Comparison of ENCODE assay signal across 9 mouse cellular contexts in genomic region chr10:75591211-75591894, GRCm38 (mm10). TPM values are rescaled to one million over a fixed set of nuclear protein-coding genes. Genes with fewer than 3 reads are reported as not detected.
DNase-seq lines count a peak whose midpoint lies in the region; ATAC-seq and TF ChIP-seq lines count a peak whose summit lies in the region.
"Had no signal": no experiment of that assay in that cellular context is flagged by ENCODE, and none has a peak within 500 bp of the region (broad histone marks: within the 10 kb centered on the region; RNA-seq: fewer than 3 reads in every experiment).

No protein-coding gene starts in this region.

- H3K27ac ChIP-seq in embryonic facial prominence, embryonic 12.5 days: peak overlapping the region; percentile 41; the same call in 1 of the 2 replicates
- peak overlapping the region; percentile 98 for H3K27ac ChIP-seq in thymus, adult 2 months (ENCODE audit: control insufficient read depth, insufficient read depth, low read length)
- H3K27ac ChIP-seq in midbrain, embryonic 15.5 days: no peak overlapping the region

- no peak overlapping the region for H3K9ac ChIP-seq in embryonic facial prominence, embryonic 12.5 days
- H3K9ac ChIP-seq in midbrain, embryonic 15.5 days: no peak overlapping the region

- H3K4me3 ChIP-seq in G1E (ENCODE audit: low read depth, low read length): no peak overlapping the region
- no peak overlapping the region for H3K4me3 ChIP-seq in embryonic facial prominence, embryonic 12.5 days
- H3K4me3 ChIP-seq in thymus, adult 2 months (ENCODE audit: control insufficient read depth, insufficient read depth, low read length): peak overlapping the region; percentile 50
- no peak overlapping the region for H3K4me3 ChIP-seq in midbrain, embryonic 15.5 days
- H3K4me3 ChIP-seq: myocyte had no signal

- no peaks in the 10 kb centered on the region for H3K9me3 ChIP-seq in G1E (replicated peaks)
- no peaks in the 10 kb centered on the region for H3K9me3 ChIP-seq in embryonic facial prominence, embryonic 12.5 days
- H3K9me3 ChIP-seq in midbrain, embryonic 15.5 days: no peaks in the 10 kb centered on the region

- no peak for TF ChIP-seq CTCF in G1E (IDR thresholded peaks at IDR 0.05; ENCODE audit: low read depth, low read length)
- TF ChIP-seq CTCF in thymus, adult 2 months (IDR thresholded peaks at IDR 0.05; ENCODE audit: borderline replicate concordance, control insufficient read depth, extremely low read depth, insufficient read depth, low read length, poor library complexity): no peak

- peaks cover 15% of the 10 kb centered on the region for H3K27me3 ChIP-seq in G1E (ENCODE audit: insufficient read depth, low read length)
- no peaks in the 10 kb centered on the region for H3K27me3 ChIP-seq in embryonic facial prominence, embryonic 12.5 days
- no peaks in the 10 kb centered on the region for H3K27me3 ChIP-seq in thymus, adult 2 months (ENCODE audit: control insufficient read depth, insufficient read depth, low read length)
- H3K27me3 ChIP-seq in midbrain, embryonic 15.5 days (replicated peaks): no peaks in the 10 kb centered on the region

- TF ChIP-seq POLR2A in thymus, adult 2 months (IDR thresholded peaks at IDR 0.05; ENCODE audit: control insufficient read depth, extremely low read depth, insufficient read depth, low read length, poor library complexity): peak; percentile 43; the same call in 1 of the 2 replicates

- no peaks in the 10 kb centered on the region for H3K36me3 ChIP-seq in G1E (replicated peaks)
- H3K36me3 ChIP-seq in embryonic facial prominence, embryonic 12.5 days: no peaks in the 10 kb centered on the region
- H3K36me3 ChIP-seq in thymus, adult 2 months (ENCODE audit: control insufficient read depth, insufficient read depth, low read length): no peaks in the 10 kb centered on the region
- H3K36me3 ChIP-seq in midbrain, embryonic 15.5 days (replicated peaks): no peaks in the 10 kb centered on the region

- peak; percentile 64 for ATAC-seq in G1E (ENCODE audit: extremely low read depth, insufficient number of reproducible peaks, low FRiP score, poor library complexity, severe bottlenecking)
- ATAC-seq in embryonic facial prominence, embryonic 12.5 days (ENCODE audit: insufficient number of reproducible peaks, insufficient read depth, low FRiP score, low TSS enrichment): no peak
- no peak for ATAC-seq in midbrain, embryonic 15.5 days (replicated peaks)

- WGBS in embryonic facial prominence, embryonic 12.5 days: 77% methylated on average over 12 of the region's 12 CpGs
- WGBS in thymus, adult 2 months: 29% methylated on average over 12 of the region's 12 CpGs
- 82% methylated on average over 12 of the region's 12 CpGs for WGBS in midbrain, embryonic 15.5 days

- no peak overlapping the region for H3K4me2 ChIP-seq in embryonic facial prominence, embryonic 12.5 days (replicated peaks)
- H3K4me2 ChIP-seq in midbrain, embryonic 15.5 days: no peak overlapping the region

- DNase-seq in G1E (ENCODE audit: low spot score) (peak; percentile 39), MN1 (ENCODE audit: low spot score) (no peak)
- peak; percentile 65 for DNase-seq in kidney, adult 9 months
- DNase-seq in lung, postnatal 36 days: peak; percentile 88
- peak; percentile 91 for DNase-seq in thymus, adult 2 months
- DNase-seq in cerebellum, adult 9-11 months: no peak

- peaks cover 12% of the 10 kb centered on the region for H3K4me1 ChIP-seq in G1E (ENCODE audit: insufficient read depth, low read depth, low read length)
- H3K4me1 ChIP-seq in embryonic facial prominence, embryonic 12.5 days: peaks cover 8% of the 10 kb centered on the region
- peaks cover 38% of the 10 kb centered on the region for H3K4me1 ChIP-seq in thymus, adult 2 months (replicated peaks; ENCODE audit: control insufficient read depth, insufficient read depth, low read length)
- peaks cover 5% of the 10 kb centered on the region; the same call in 1 of the 2 replicates for H3K4me1 ChIP-seq in midbrain, embryonic 15.5 days

RNA-seq across cellular contexts. Expression of gene Ggt5, which starts 2.2 kb away (rescaled TPM):
- total RNA-seq in G1E (2014; fragmentation: Nextera tagmentation) (not detected in 2 replicates), G1E (2017) (0.22 TPM in 1 of 2 replicates, not detected in the other)
- polyA plus RNA-seq in G1E (2012): not detected in 2 replicates
- 0.91 and 1.9 TPM in 2 replicates for polyA plus RNA-seq in embryonic facial prominence, embryonic 12.5 days (2016; fragmentation: Nextera tagmentation; extraction: Ambion mirVana)
- polyA plus RNA-seq in thymus, adult 2 months (2012; rRNA removed): 49.5 and 73.6 TPM in 2 replicates
- polyA plus RNA-seq in midbrain, embryonic 15.5 days (2015; fragmentation: Nextera tagmentation; extraction: Ambion mirVana): 2.2 and 3.4 TPM in 2 replicates

RNA-seq across cellular contexts. Expression of gene Ggt1, which starts 29.9 kb away (rescaled TPM):
- total RNA-seq in G1E (2014; fragmentation: Nextera tagmentation) (not detected in 2 replicates), G1E (2017) (not detected in 2 replicates)
- 0.12 TPM in 1 of 2 replicates, not detected in the other for polyA plus RNA-seq in G1E (2012)
- 0.85 and 1.8 TPM in 2 replicates for polyA plus RNA-seq in embryonic facial prominence, embryonic 12.5 days (2016; fragmentation: Nextera tagmentation; extraction: Ambion mirVana)
- polyA plus RNA-seq in thymus, adult 2 months (2012; rRNA removed): 5.6 and 6.9 TPM in 2 replicates
- polyA plus RNA-seq in midbrain, embryonic 15.5 days (2015; fragmentation: Nextera tagmentation; extraction: Ambion mirVana): 1.2 and 1.7 TPM in 2 replicates

RNA-seq across cellular contexts. Expression of gene Lrrc75b, which starts 31.2 kb away (rescaled TPM):
- total RNA-seq in G1E (2014; fragmentation: Nextera tagmentation): not detected in 2 replicates
- 0.05 and 0.06 TPM in 2 replicates for total RNA-seq in G1E (2017)
- polyA plus RNA-seq in G1E (2012): not detected in 2 replicates
- 2.6 and 2.7 TPM in 2 replicates for polyA plus RNA-seq in embryonic facial prominence, embryonic 12.5 days (2016; fragmentation: Nextera tagmentation; extraction: Ambion mirVana)
- 1.8 and 2.2 TPM in 2 replicates for polyA plus RNA-seq in thymus, adult 2 months (2012; rRNA removed)
- 41.0 and 44.8 TPM in 2 replicates for polyA plus RNA-seq in midbrain, embryonic 15.5 days (2015; fragmentation: Nextera tagmentation; extraction: Ambion mirVana)

RNA-seq across cellular contexts. Expression of gene Susd2, which starts 52.5 kb away (rescaled TPM):
- total RNA-seq in G1E (2014; fragmentation: Nextera tagmentation) (not detected in 2 replicates), G1E (2017) (0.05 and 0.06 TPM in 2 replicates)
- polyA plus RNA-seq in G1E (2012): 0.06 and 0.10 TPM in 2 replicates
- 1.9 and 2.7 TPM in 2 replicates for polyA plus RNA-seq in embryonic facial prominence, embryonic 12.5 days (2016; fragmentation: Nextera tagmentation; extraction: Ambion mirVana)
- 11.1 and 11.2 TPM in 2 replicates for polyA plus RNA-seq in thymus, adult 2 months (2012; rRNA removed)
- 3.0 and 4.1 TPM in 2 replicates for polyA plus RNA-seq in midbrain, embryonic 15.5 days (2015; fragmentation: Nextera tagmentation; extraction: Ambion mirVana)

Comparison
In these comparisons a context has a peak if more than half of its experiments do, and no peak if none do; other contexts are left out.
1. DNase-seq: peak in G1E (single experiment), kidney, adult 9 months (single experiment), lung, postnatal 36 days (single experiment) and thymus, adult 2 months (single experiment); none in MN1 (single experiment) and cerebellum, adult 9-11 months (single experiment).
2. RNA of gene Ggt5, which starts 2.2 kb away (polyA plus RNA-seq): 49.5 to 73.6 TPM in thymus, adult 2 months; 2.2 to 3.4 TPM in midbrain, embryonic 15.5 days, 0.91 to 1.9 TPM in embryonic facial prominence, embryonic 12.5 days and not detected in G1E; every median in the first group is over 10 times any median in the second.
3. RNA of gene Lrrc75b, which starts 31.2 kb away (polyA plus RNA-seq): 41.0 to 44.8 TPM in midbrain, embryonic 15.5 days; 2.6 to 2.7 TPM in embryonic facial prominence, embryonic 12.5 days, 1.8 to 2.2 TPM in thymus, adult 2 months and not detected in G1E; every median in the first group is over 10 times any median in the second.